Mouse (Mus musculus) intestine, embryonic 14.5 days (tissue): ENCODE measurements around the gene Fam187a. TPM values are rescaled to one million over a fixed set of nuclear protein-coding genes. Genes with fewer than 3 reads are reported as not detected.

Source experiments
- ATAC-seq: fragments of 200-750 bp; cut with Nextera tagmentation; replicated peaks from 2 replicates; pipeline ENCODE4 v1.8.0; 2017; ENCODE audit warnings: low read depth, moderate number of reproducible peaks, moderate TSS enrichment, moderate library complexity; ENCODE audit not compliant: low FRiP score, low TSS enrichment
- DNase-seq: peaks from one replicate; pipeline ENCODE4 v3.0.0-alpha.2; 2018; ENCODE audit warnings: low spot score
- H3K27ac ChIP-seq: fragments of 300-500 bp; sonication (generic); 2 replicates; pipeline ENCODE4 v1.5.1; 2014; ENCODE audit warnings: low read depth, mild to moderate bottlenecking, control low read depth
- H3K27me3 ChIP-seq: fragments of 300-500 bp; sonication (generic); replicated peaks from 2 replicates; pipeline ENCODE4 v1.6.1; 2014; ENCODE audit warnings: low read length, control low read depth; ENCODE audit not compliant: control insufficient read depth, insufficient read depth
- H3K36me3 ChIP-seq: fragments of 300-500 bp; sonication (generic); 2 replicates; pipeline ENCODE4 v1.6.1; 2014; ENCODE audit warnings: low read length, control low read depth; ENCODE audit not compliant: control insufficient read depth, insufficient read depth
- H3K4me1 ChIP-seq: fragments of 300-500 bp; sonication (generic); replicated peaks from 2 replicates; pipeline ENCODE4 v1.6.1; 2014; ENCODE audit warnings: low read length, control low read depth, mixed read lengths; ENCODE audit not compliant: control insufficient read depth, insufficient read depth
- H3K4me2 ChIP-seq: fragments of 300-500 bp; sonication (generic); 2 replicates; pipeline ENCODE4 v1.6.1; 2014; ENCODE audit warnings: low read length
- H3K4me3 ChIP-seq: fragments of 300-500 bp; sonication (generic); 2 replicates; pipeline ENCODE4 v1.5.1; 2014; ENCODE audit warnings: low read depth, low read length, control low read depth, mixed read lengths
- H3K9ac ChIP-seq: fragments of 300-500 bp; sonication (generic); 2 replicates; pipeline ENCODE4 v1.6.1; 2014; ENCODE audit warnings: mild to moderate bottlenecking, low read length
- H3K9me3 ChIP-seq: fragments of 300-500 bp; sonication (generic); 2 replicates; pipeline ENCODE4 v1.6.1; 2016; ENCODE audit warnings: low read length, control low read depth; ENCODE audit not compliant: control insufficient read depth
- WGBS: fragments of 180-500 bp; shearing (Covaris S2); extraction: QIAGEN DNeasy Blood & Tissue Kit; methylation state at CpG from one replicate; pipeline ENCODE4 v1.1.7; 2014; 5-methylcytosine and 5-hydroxymethylcytosine counted together
- polyA plus RNA-seq: library from polyadenylated mRNA; unstranded; fragments of >200 nt; fragmentation: Nextera tagmentation; extraction: Ambion mirVana; gene quantifications from 2 replicates; pipeline ENCODE4 v1.2.1, GENCODE M21; 2014

The Fam187a gene
- polyA plus RNA-seq, 1 experiment from 2014 or later, result not detected

DNA sequence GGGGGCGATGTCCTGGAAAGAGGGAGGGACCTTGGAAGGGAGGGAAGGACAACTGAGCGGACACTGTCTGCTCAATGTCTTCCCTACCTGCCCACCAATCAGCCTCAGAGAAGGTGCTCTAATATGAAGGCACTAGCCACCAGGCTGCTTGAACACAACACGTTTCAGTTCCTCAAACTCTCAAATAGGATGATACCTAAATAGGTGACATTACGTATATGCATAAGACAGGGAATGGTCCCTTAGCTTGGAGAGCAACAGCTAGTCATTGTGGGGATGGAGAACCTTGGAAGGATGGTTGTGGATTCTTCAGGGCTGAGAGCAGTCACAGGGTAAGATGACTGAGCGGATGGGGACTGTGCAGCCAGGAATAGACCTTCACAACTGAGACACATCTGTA, 2.5 kb downstream of the Fam187a start:
- Histone ChIP-seq H3K4me3 (no peak overlapping the region), H3K36me3 (no peaks in the 10 kb centered on the region), H3K9me3 (no peaks in the 10 kb centered on the region), H3K27me3 (peaks cover 3% of the 10 kb centered on the region; the same call in 1 of the 2 replicates), H3K9ac (no peak overlapping the region), H3K4me1 (0 out of 2 replicates have a peak, but pooled peaks cover 2% of the 10 kb centered on the region), H3K27ac (no peak overlapping the region), H3K4me2 (no peak overlapping the region)
- 84% methylated on average over 5 of the region's 5 CpGs for WGBS
- ATAC-seq, result no peak
- no peak for DNase-seq

GRCm38 (mm10) chr11:102888135-102888534, 3.2 kb downstream of the Fam187a start:
- no peak for DNase-seq
- Histone ChIP-seq H3K27ac (no peak overlapping the region), H3K36me3 (no peaks in the 10 kb centered on the region), H3K9ac (no peak overlapping the region), H3K4me1 (0 out of 2 replicates have a peak, but pooled peaks cover 2% of the 10 kb centered on the region), H3K27me3 (peaks cover 3% of the 10 kb centered on the region; the same call in 1 of the 2 replicates), H3K4me3 (no peak overlapping the region), H3K9me3 (no peaks in the 10 kb centered on the region), H3K4me2 (no peak overlapping the region)
- 61% methylated on average over 3 of the region's 3 CpGs for WGBS
- no peak for ATAC-seq

- H3K9ac ChIP-seq, result no peak overlapping the region
- ATAC-seq (no peak), DNase-seq (no peak)
- H3K36me3 ChIP-seq, result no peaks in the 10 kb centered on the region
- H3K27ac ChIP-seq, result no peak overlapping the region
- 0 out of 2 replicates have a peak, but pooled peaks cover 3% of the 10 kb centered on the region for H3K4me1 ChIP-seq
- H3K4me2 ChIP-seq, result no peak overlapping the region
- no peaks in the 10 kb centered on the region for H3K9me3 ChIP-seq
- no peak overlapping the region for H3K4me3 ChIP-seq
- peaks cover 12% of the 10 kb centered on the region; the same call in 1 of the 2 replicates for H3K27me3 ChIP-seq
- WGBS, result 71% methylated on average over 5 of the region's 5 CpGs
These were observed 5.1 kb downstream of the Fam187a start for GRCm38 (mm10) chr11:102890096-102890495.

GRCm38 (mm10) chr11:102893015-102893651, 8.2 kb downstream of the Fam187a start:
- no peaks in the 10 kb centered on the region for H3K36me3 ChIP-seq
- H3K27ac ChIP-seq, result no peak overlapping the region
- H3K4me2 ChIP-seq, result peak overlapping the region; percentile 68
- H3K9me3 ChIP-seq, result no peaks in the 10 kb centered on the region
- DNase-seq (peak; percentile 83), ATAC-seq (peak; percentile 77)
- H3K4me1 ChIP-seq, result 0 out of 2 replicates have a peak, but pooled peaks cover 7% of the 10 kb centered on the region
- WGBS, result 3% methylated on average over 43 of the region's 43 CpGs
- H3K9ac ChIP-seq, result peak overlapping the region; percentile 39
- peaks cover 12% of the 10 kb centered on the region for H3K27me3 ChIP-seq
- peak overlapping the region; percentile 37 for H3K4me3 ChIP-seq

- Histone ChIP-seq H3K4me3 (no peak overlapping the region), H3K4me1 (0 out of 2 replicates have a peak, but pooled peaks cover 7% of the 10 kb centered on the region), H3K36me3 (no peaks in the 10 kb centered on the region), H3K27me3 (peaks cover 12% of the 10 kb centered on the region), H3K9ac (no peak overlapping the region), H3K4me2 (no peak overlapping the region), H3K9me3 (no peaks in the 10 kb centered on the region), H3K27ac (no peak overlapping the region)
- DNase-seq, result no peak
- 88% methylated on average over 4 of the region's 4 CpGs for WGBS
- no peak for ATAC-seq
These were observed 9.7 kb downstream of the Fam187a start for GRCm38 (mm10) chr11:102894716-102895115.

- Histone ChIP-seq H3K27me3 (peaks cover 12% of the 10 kb centered on the region), H3K9ac (no peak overlapping the region), H3K36me3 (no peaks in the 10 kb centered on the region), H3K4me3 (no peak overlapping the region), H3K4me1 (0 out of 2 replicates have a peak, but pooled peaks cover 7% of the 10 kb centered on the region), H3K4me2 (no peak overlapping the region), H3K9me3 (no peaks in the 10 kb centered on the region), H3K27ac (no peak overlapping the region)
- DNase-seq (no peak), ATAC-seq (no peak)
- WGBS, result 69% methylated on average over 9 of the region's 9 CpGs
These were observed 10.8 kb downstream of the Fam187a start for GRCm38 (mm10) chr11:102895779-102896178.

GRCm38 (mm10) chr11:102896641-102897040, 11.7 kb downstream of the Fam187a start:
- 0 out of 2 replicates have a peak, but pooled peaks cover 7% of the 10 kb centered on the region for H3K4me1 ChIP-seq
- no peaks in the 10 kb centered on the region for H3K36me3 ChIP-seq
- no peak overlapping the region for H3K4me3 ChIP-seq
- H3K4me2 ChIP-seq, result no peak overlapping the region
- no peak overlapping the region for H3K9ac ChIP-seq
- ATAC-seq (no peak), DNase-seq (no peak)
- H3K27ac ChIP-seq, result no peak overlapping the region
- WGBS, result 73% methylated on average over 20 of the region's 20 CpGs
- H3K9me3 ChIP-seq, result no peaks in the 10 kb centered on the region
- peaks cover 12% of the 10 kb centered on the region for H3K27me3 ChIP-seq

DNA sequence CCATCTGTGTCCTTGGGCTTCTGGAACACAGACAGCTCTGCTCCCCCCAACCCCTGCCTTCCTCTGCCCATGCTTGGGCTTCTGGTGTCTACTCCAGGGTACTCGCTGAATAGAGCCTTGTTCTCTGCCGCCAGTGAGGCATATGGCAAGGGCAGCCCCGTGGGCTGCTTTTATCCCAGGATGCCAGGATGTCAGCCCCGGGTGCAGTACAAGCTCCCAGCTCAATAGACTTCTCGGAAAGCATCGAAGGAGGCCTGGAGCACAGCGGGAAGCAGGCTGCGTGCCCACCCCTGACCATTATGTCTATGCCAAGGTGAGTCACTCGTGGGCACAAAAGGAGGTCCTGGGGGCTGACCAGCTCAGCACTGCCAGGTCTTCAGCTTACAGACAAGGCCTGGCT, 13.4 kb downstream of the Fam187a start:
- ATAC-seq (no peak), DNase-seq (no peak)
- 0 out of 2 replicates have a peak, but pooled peaks cover 4% of the 10 kb centered on the region for H3K4me1 ChIP-seq
- no peak overlapping the region for H3K9ac ChIP-seq
- no peak overlapping the region for H3K27ac ChIP-seq
- H3K27me3 ChIP-seq, result peaks cover 12% of the 10 kb centered on the region
- no peaks in the 10 kb centered on the region for H3K36me3 ChIP-seq
- no peak overlapping the region for H3K4me2 ChIP-seq
- 72% methylated on average over 9 of the region's 9 CpGs for WGBS
- H3K4me3 ChIP-seq, result no peak overlapping the region
- H3K9me3 ChIP-seq, result no peaks in the 10 kb centered on the region

- Histone ChIP-seq H3K36me3 (peaks cover 10% of the 10 kb centered on the region), H3K4me3 (no peak within 1 kb of the TSS), H3K4me1 (0 out of 2 replicates have a peak, but pooled peaks cover 4% of the 10 kb centered on the region), H3K27ac (no peak within 1 kb of the TSS), H3K9me3 (no peaks in the 10 kb centered on the region), H3K27me3 (peaks cover under 1% of the 10 kb centered on the region; the same call in 1 of the 2 replicates), H3K9ac (no peak within 1 kb of the TSS), H3K4me2 (no peak within 1 kb of the TSS)
- peak; percentile 49; the same call in 1 of the 2 replicates for ATAC-seq
- 14% methylated on average over 7 of the region's 7 CpGs for WGBS
- peak; percentile 95 for DNase-seq
These were observed 15.8 kb downstream of the Fam187a start, which contains the start of gene Gfap for GRCm38 (mm10) chr11:102900763-102901162. Gene Gfap (minus strand): TSS chr11:102900912.
